Mouse (Mus musculus) testis, adult 2 months (tissue): ENCODE results near the gene Olfml2b.

Experiments used
- CTCF ChIP-seq: fragments of 200-500 bp; IDR thresholded peaks from 2 replicates; pipeline ENCODE4 v1.5.1; 2012; ENCODE audit warnings: low read depth, mild to moderate bottlenecking, inconsistent platforms, low read length, moderate library complexity; ENCODE audit not compliant: control insufficient read depth, insufficient read depth, insufficient replicate concordance
- POLR2A ChIP-seq: fragments of 200-500 bp; IDR thresholded peaks from 2 replicates; pipeline ENCODE4 v1.6.1; 2012; ENCODE audit warnings: low read depth, mild to moderate bottlenecking, inconsistent platforms, low read length, moderate library complexity; ENCODE audit not compliant: control insufficient read depth

GRCm38 (mm10) chr1:170691301-170691700, 47.0 kb downstream of the Olfml2b start:
- TF ChIP-seq POLR2A = no peak
- no peak for TF ChIP-seq CTCF
